Mouse (Mus musculus) embryo, embryonic 9.5 days (tissue): Measurements from ENCODE around the gene Gstm2.
A peak's percentile ranks its signal among the peaks of the same experiment; 100 is the strongest.
"Not testable (repeated sequence)": the region's sequence is repeated elsewhere in the genome, so short reads cannot be mapped to it uniquely, and the experiment has no call there.

Experiments
- DNase-seq: peaks from one replicate; pipeline ENCODE4 v3.0.0-alpha.2; 2017; ENCODE audit errors: extremely low spot score

The Gstm2 gene

GRCm38 (mm10) chr3:107996576-107996975 lies 10.3 kb upstream of the Gstm2 start:
- no peak for DNase-seq

- DNase-seq, result not testable (repeated sequence)
These were observed 9.7 kb upstream of the Gstm2 start for GRCm38 (mm10) chr3:107995974-107996373.

GRCm38 (mm10) chr3:107985141-107985540 lies 1.1 kb downstream of the Gstm2 start:
- not testable (repeated sequence) for DNase-seq

GRCm38 (mm10) chr3:107984471-107984870 lies 1.8 kb downstream of the Gstm2 start:
- DNase-seq, result no peak

- DNase-seq, result no peak
These were observed 2.5 kb downstream of the Gstm2 start for GRCm38 (mm10) chr3:107983771-107984170.

GRCm38 (mm10) chr3:107982726-107983125 lies 3.5 kb downstream of the Gstm2 start:
- no peak for DNase-seq

GRCm38 (mm10) chr3:107981261-107981660 lies 5.0 kb downstream of the Gstm2 start:
- no peak for DNase-seq

- no peak for DNase-seq
These were observed 8.6 kb downstream of the Gstm2 start for GRCm38 (mm10) chr3:107977691-107978090.

- DNase-seq, result no peak
These were observed 12.0 kb downstream of the Gstm2 start for GRCm38 (mm10) chr3:107974237-107974636.

GRCm38 (mm10) chr3:107972070-107972469 lies 14.2 kb downstream of the Gstm2 start:
- no peak for DNase-seq

GRCm38 (mm10) chr3:107971101-107971500 lies 15.2 kb downstream of the Gstm2 start:
- DNase-seq, result not testable (repeated sequence)

- DNase-seq, result no peak
These were observed 17.4 kb downstream of the Gstm2 start, which contains the start of gene Gstm3 for GRCm38 (mm10) chr3:107968724-107969395. Gene Gstm3 (minus strand): TSS chr3:107969283.

- DNase-seq, result no peak
These were observed 19.6 kb downstream of the Gstm2 start for GRCm38 (mm10) chr3:107966631-107967030.

- no peak for DNase-seq
These were observed 20.7 kb downstream of the Gstm2 start for GRCm38 (mm10) chr3:107965592-107965991.

- no peak for DNase-seq
These were observed 21.5 kb downstream of the Gstm2 start for GRCm38 (mm10) chr3:107964656-107965308.

GRCm38 (mm10) chr3:107964026-107964425 lies 22.2 kb downstream of the Gstm2 start:
- DNase-seq, result no peak

GRCm38 (mm10) chr3:107955260-107955659 lies 31.0 kb downstream of the Gstm2 start:
- not testable (repeated sequence) for DNase-seq

GRCm38 (mm10) chr3:107953906-107954305 lies 32.3 kb downstream of the Gstm2 start:
- DNase-seq, result no peak

GRCm38 (mm10) chr3:107953328-107953755 lies 32.9 kb downstream of the Gstm2 start:
- peak; percentile 46 for DNase-seq

GRCm38 (mm10) chr3:107950531-107950930 lies 35.7 kb downstream of the Gstm2 start:
- DNase-seq, result no peak

GRCm38 (mm10) chr3:107949461-107949860 lies 36.8 kb downstream of the Gstm2 start:
- DNase-seq, result not testable (repeated sequence)

GRCm38 (mm10) chr3:107945729-107946128 lies 40.5 kb downstream of the Gstm2 start:
- no peak for DNase-seq
